Mouse (Mus musculus) embryo, embryonic 10 days (tissue): ENCODE measurements around the gene Ccdc12.

Experiments
- DNase-seq: peaks from one replicate; pipeline ENCODE4 v3.0.0-alpha.2; 2015; ENCODE audit warnings: low spot score

Gene Ccdc12

GRCm38 (mm10) chr9:110709640-110710258, 53.4 kb downstream of the Ccdc12 start:
- DNase-seq, result peak; percentile 85

DNA sequence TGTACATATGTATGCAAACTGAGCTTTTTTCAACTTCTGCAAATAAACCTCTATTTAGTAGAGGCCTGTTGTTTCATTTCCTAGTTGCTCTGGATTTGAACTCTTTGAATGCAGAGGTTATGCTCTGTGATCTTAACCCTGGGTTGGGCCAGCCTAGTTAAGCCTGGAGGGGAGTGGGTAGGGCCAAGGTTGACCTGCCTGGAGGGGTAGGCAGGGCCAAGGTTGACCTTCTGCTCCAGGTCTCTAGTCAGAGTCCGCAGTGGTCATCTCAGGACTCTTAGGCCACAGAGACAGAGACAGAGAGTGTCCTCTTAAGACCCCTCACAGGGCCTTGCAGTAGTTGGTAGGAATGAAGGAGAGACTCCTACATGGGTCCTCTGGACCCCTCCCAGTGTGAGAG, 55.2 kb downstream of the Ccdc12 start:
- DNase-seq, result no peak

DNA sequence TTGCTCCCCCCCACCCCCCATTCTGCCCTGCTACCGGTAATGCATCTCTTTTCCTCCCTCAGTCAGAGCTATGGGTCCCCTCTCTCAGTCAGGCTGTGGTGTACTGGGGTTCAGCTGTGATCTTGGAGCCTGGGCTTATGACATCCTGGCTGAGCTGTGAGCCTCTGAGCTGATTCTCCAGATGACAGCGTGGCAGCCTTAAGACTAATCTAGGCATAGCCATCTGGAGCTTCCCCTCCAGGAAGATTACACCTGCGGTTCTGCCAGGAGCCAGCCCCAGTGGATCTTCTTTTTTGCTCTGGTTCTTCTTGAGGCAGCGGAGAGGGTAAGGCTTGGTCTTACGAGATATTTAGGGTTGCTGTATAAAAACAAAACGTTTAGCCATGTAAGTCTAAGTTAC, 55.7 kb downstream of the Ccdc12 start:
- no peak for DNase-seq

DNA sequence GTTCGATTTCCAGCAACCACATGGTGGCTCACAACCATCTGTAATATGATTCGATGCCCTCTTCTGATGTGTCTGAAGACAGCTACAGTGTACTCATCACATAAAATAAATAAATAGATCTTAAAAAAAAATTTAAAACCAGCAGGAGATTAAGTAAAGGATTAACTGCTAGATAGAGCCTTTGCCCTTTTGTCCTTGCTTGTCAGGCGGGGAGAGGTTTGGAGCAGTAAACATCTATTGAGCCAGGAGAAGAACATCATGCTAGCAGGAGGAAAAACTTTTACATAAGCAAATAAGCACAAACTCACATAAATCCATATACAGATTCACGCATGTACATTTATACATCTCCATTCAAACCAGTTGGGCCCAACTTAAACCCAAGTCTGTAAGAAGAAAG, 56.2 kb downstream of the Ccdc12 start:
- no peak for DNase-seq

GRCm38 (mm10) chr9:110713389-110713788, 57.1 kb downstream of the Ccdc12 start:
- no peak for DNase-seq

DNA sequence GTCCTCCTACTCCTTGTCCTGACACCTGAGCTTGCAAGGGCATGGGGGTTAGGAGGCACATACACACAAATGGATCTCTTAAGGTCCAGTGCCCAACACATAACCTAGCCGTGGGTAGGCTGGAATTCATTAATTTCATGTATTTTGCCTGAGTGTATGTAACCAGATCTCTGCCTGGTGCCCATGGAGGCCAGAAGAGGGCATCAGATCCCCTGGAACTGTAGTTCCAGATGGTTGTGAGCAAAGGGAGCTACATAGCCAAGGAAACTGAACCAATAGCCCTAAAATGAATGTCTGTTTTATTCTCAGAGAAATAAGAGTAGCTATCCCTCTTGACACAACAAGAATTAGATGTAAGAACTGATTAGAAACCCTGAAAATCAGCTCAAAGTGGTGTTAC, 59.1 kb downstream of the Ccdc12 start:
- no peak for DNase-seq

- DNase-seq, result peak; percentile 91
These were observed 60.5 kb downstream of the Ccdc12 start for GRCm38 (mm10) chr9:110716775-110717174.

DNA sequence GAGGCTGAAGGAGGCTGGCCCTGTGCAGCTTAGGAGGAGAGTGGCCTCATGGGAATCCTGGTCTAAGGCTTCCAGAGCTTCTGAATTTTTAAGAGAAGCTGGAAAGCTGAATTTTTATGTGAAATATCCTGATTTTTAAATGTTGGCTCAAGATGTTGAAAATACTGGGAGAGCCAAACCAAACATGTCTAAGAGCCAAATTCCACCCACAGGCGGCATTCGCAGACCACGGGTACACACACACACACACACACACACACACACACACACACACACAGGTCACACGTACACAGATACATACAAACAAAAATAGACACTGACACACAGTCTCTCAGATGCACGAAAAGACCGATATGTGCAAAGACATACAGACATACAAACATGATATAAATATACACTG, 61.8 kb downstream of the Ccdc12 start:
- DNase-seq, result no peak

DNA sequence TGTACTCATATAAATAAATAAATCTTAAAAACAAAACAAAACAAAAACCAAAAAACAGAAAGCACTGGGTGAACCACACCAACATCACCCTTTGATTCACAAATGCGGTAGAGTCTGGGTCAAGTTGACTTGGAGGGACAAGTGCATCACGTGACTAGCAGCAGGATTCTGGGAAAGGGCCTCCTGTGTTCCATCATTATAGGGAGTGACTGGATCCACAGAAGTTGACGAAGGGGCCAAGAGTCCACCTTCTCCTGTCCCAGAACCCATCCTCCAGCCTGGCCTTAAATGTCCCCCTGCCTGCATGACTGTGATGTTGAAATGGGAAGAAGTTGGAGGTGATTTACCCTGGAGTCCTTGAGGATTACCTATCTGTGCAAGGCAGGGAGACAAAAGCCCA, 62.5 kb downstream of the Ccdc12 start:
- no peak for DNase-seq

DNA sequence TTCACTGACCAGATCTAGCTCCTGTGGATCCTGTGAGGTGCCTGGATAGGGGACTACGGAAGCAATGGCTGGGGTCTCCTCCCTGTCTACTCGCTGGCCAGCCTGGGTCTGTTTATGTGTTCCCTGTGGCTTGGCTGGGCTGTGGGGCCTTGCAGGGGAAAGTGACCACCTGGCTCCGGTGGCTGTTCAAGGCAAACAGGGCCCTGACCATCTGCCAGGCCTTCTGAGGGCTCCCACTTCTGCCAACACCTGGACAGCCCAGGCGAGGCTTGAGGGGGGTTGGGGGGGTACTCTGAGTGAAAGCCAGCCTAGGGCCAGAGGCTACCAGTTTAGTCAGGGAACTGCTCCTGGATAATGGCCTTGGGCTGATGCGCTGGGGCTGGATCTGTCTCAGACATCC, 63.7 kb downstream of the Ccdc12 start:
- DNase-seq, result no peak

- no peak for DNase-seq
These were observed 65.8 kb downstream of the Ccdc12 start for GRCm38 (mm10) chr9:110722060-110722459.

- DNase-seq, result peak; percentile 58
These were observed 69.4 kb downstream of the Ccdc12 start for GRCm38 (mm10) chr9:110725721-110726135.

DNA sequence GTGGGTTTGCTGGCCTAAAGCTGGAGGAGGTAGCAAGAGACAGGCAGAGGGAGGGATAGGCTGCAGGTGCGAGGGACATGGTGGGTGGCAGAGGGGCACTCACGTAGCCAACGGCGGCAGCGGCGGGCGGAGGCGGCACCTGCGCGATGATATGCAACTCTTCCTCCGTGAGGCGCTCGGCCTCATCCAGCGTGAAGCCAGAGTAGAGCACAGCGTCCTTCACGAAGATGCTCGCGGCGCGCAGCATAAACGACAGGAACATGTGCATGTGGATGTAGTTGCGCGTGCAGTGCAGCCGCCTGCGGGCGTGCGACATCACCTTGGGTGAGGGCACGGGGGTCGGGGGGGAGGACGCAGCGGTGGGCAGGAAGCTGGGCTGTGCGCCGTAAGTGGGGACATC, 70.6 kb downstream of the Ccdc12 start:
- peak; percentile 44 for DNase-seq

GRCm38 (mm10) chr9:110729841-110730240, 73.5 kb downstream of the Ccdc12 start:
- peak; percentile 42 for DNase-seq

DNA sequence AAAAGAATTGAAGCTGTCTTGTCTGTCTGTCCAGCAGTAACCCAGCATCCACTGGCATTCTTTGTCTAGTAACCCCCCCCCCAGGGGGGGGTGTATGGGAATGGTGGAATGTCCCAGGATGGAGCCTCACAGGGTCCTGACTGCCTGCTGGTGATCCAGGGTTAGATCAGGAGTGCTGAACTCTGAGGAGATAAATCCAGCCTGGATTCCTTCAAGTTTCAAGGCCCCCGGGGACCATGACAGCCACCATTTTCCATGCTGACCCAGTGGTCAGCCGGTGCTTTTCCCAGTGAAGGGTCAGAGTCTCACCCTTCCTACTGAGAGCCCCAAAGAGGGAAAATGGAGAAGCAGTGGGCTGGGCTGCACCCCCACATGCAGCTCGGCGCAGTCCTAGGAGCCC, 75.6 kb downstream of the Ccdc12 start:
- DNase-seq, result no peak

DNA sequence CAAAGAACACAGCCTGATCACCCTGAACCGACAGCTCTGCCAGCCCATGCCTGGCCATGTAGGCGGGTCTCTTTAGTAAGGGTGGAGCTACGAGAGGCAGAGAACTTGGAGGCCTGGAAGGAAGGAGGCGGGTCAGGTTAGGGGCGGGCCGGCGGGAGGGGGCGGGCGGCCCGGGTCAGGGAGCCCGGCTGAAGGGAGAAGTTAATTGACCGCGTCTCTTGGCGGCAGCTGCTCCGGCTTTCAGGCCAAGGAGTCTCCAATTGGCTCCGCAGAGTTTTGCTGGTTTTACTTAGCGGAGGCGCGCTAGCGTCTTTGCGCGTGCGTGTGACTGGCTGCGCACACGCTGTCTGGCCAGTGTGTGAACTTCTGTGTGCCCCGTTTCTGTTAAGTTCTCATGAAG, 76.3 kb downstream of the Ccdc12 start:
- peak; percentile 94 for DNase-seq

DNA sequence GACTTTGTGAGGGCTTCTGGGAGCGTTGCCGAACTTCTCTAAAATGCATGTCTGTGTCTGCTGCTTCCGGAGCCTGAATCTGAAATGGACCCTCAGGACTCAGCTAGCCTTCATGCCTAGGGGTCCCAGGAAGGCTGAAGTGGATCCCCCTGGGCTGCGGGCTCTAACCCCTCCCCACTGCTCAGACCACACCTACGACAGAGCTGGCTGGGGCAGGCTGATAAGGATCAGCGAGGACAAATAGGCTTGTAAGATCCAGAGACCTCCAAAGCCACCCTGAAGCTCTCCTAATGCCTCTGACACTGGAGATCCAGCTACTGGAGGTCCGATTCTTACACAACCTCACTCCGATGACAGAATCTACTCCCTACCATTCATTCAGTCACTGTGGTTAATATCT, 76.8 kb downstream of the Ccdc12 start:
- DNase-seq, result no peak

GRCm38 (mm10) chr9:110734154-110734553, 77.9 kb downstream of the Ccdc12 start:
- no peak for DNase-seq

GRCm38 (mm10) chr9:110736362-110736761, 80.1 kb downstream of the Ccdc12 start:
- DNase-seq, result no peak

DNA sequence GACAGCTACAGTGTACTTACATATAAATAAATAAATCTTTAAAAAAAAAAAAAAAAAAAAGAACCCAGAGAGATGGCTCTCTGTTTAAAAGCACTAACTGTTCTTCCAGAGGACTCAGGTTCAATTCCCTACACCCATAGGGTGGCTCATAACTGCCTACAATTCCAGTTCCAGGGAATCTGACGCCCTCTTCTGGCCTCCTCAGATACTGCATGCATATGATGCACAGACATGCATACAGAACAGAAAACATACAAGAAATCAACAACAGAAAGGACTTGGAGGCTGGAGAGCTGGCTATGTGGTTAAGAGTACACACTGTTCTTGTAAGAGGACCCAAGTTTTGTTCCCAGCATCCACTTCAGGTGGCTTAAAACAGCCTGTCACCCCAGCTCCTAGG, 81.8 kb downstream of the Ccdc12 start:
- no peak for DNase-seq

DNA sequence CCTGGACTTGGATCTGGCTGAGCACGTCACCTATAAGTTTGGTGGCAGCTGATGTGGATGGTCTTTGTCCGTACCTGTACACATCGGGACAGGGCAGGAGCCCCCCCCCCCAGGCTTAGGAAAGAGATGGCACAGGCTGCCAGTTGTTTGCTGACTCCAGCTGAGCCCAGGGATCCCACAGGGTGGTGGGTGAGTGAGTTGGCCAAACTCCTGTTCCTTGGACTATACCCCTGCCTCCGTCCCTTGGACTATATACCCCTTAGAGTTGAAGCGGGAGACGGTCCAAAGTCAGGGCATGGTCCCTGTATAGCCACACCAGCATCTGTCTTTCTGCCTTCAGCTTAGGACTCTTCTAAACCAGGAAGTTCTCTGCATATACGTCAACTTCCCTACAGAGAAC, 83.7 kb downstream of the Ccdc12 start:
- DNase-seq, result no peak

DNA sequence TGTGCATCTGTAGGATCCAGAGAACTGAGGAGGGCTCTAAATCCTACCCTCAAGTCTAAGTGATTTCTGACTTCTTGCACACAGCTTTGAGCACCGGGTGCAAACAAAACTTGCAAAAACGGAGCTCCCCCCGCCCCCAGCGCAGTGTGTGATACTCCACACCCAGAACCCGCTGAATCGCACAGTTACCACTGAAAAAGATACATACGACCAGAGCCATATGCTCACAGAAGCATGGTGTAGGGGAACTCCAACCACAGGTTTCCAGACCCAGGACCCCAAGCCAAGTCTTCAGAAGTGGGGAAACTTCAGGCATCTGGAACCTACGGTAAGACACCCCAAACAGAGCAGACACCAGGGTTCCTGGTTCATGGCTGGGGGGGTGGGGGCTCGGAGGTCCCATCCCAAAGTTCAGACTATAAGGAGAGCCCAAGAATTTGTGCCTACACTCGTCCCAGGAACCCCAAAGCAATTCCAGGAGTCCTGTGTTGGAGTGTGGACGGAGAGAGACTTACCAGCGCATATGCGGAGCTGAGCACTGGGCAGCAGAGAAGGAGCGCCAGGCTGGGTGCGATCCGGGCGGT, 85.5 kb downstream of the Ccdc12 start, which contains the start of gene Myl3:
TSS of gene Myl3 (plus strand) at position 151 of the 584 bp plus-strand sequence.
- DNase-seq, result peak; percentile 44

DNA sequence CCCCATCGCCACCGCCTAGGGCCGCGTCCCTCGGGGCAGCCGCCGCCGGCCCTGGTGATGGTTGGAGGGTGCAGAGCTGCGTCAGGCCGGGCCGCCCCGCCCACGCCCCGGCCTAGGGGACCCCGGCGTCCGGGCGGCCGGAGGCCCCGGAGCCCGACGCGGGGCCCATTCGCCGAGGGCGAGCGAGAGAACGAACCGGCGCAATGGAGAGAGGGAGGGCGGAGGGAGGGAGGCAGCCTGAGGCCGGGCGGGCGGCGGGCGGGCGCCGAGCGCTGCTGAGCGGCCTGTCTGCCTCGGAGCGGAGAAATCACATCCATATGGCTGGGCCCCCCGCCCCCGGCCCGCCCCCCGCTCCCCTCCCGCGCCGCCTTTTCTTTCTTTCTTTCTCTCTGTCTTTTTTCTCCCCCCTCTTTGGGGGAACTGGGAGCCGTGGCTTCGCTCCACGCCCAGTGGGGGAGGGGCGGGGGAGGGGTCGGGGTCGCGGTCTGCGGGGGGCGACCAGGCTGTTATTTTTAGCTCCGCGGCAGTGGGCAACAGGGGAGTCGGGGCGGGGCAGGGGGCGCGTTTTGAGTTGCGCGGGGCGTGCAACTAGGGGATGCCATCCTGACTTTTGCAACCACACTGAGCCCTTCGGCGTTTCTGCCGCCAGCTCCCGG, 86.1 kb downstream of the Ccdc12 start:
- peak; percentile 70 for DNase-seq
